Mouse (Mus musculus) common myeloid progenitor, adult 5-6 weeks (primary cell): Measurements from ENCODE around the gene Nptxr. TPM values are rescaled to one million over a fixed set of nuclear protein-coding genes. Genes with fewer than 3 reads are reported as not detected.

Source experiments
- total RNA-seq: library from RNA; stranded (forward); fragments of 200-1000, 187-1606 nt; gene quantifications from 2 replicates; pipeline ENCODE4 v1.2.3, GENCODE M21; 2017

Gene Nptxr
- total RNA-seq, 1 experiment from 2014 or later: 0.55 TPM

Other genes with a start within 250 kb of the Nptxr start
- 1.8 and 2.1 TPM in 2 replicates for gene Dmc1, start 199.7 kb downstream of the Nptxr start, total RNA-seq
- gene Fam227a, start 145.8 kb downstream of the Nptxr start, total RNA-seq: 2.8 and 2.9 TPM in 2 replicates
- gene Cby1, start 145.6 kb downstream of the Nptxr start, total RNA-seq: 46.7 and 51.4 TPM in 2 replicates
- gene Tomm22, start 133.9 kb downstream of the Nptxr start, total RNA-seq: 92.2 and 93.2 TPM in 2 replicates
- gene Josd1, start 116.8 kb downstream of the Nptxr start, total RNA-seq: 28.5 and 40.3 TPM in 2 replicates
- gene Gtpbp1, start 113.9 kb downstream of the Nptxr start, total RNA-seq: 55.1 and 66.9 TPM in 2 replicates
- gene Sun2, start 62.2 kb downstream of the Nptxr start, total RNA-seq: 53.7 and 73.2 TPM in 2 replicates
- gene Dnal4, start 26.9 kb downstream of the Nptxr start, total RNA-seq: 16.0 and 18.0 TPM in 2 replicates
- not detected in 2 replicates for gene Npcd, start 29.5 kb upstream of the Nptxr start, total RNA-seq
- gene Cbx6, start 29.9 kb upstream of the Nptxr start, total RNA-seq: 11.0 and 19.6 TPM in 2 replicates
- 188 and 214 TPM in 2 replicates for gene Apobec3, start 86.9 kb upstream of the Nptxr start, total RNA-seq
- gene Cbx7, start 166.4 kb upstream of the Nptxr start, total RNA-seq: 3.4 and 5.5 TPM in 2 replicates
- 0.10 and 0.82 TPM in 2 replicates for gene Pdgfb, start 210.2 kb upstream of the Nptxr start, total RNA-seq